Mouse (Mus musculus): ENCODE results near the gene BC030867. TPM values are rescaled to one million over a fixed set of nuclear protein-coding genes. Genes with fewer than 3 reads are reported as not detected.

The BC030867 gene
- polyA plus RNA-seq, 1 experiment = 5.2 TPM

- Histone ChIP-seq H3K27ac (ENCODE audit: insufficient read depth, low read depth, low read length) (no peak overlapping the region), H3K36me3 (ENCODE audit: control insufficient read depth, insufficient read depth, low read length) (no peaks in the 10 kb centered on the region), H3K4me3 (ENCODE audit: low read depth, low read length) (peak overlapping the region; percentile 7; the same call in 1 of the 2 replicates), H3K4me1 (ENCODE audit: control insufficient read depth, insufficient read depth, insufficient read length, low read length) (peaks cover 10% of the 10 kb centered on the region; the same call in 1 of the 2 replicates), H3K27me3 (ENCODE audit: control insufficient read depth, insufficient read depth, low read length) (no peaks in the 10 kb centered on the region)
- no peak for TF ChIP-seq CTCF (IDR thresholded peaks at IDR 0.05; ENCODE audit: extremely low read depth, insufficient read length, insufficient replicate concordance, low read depth, low read length)
- TF ChIP-seq POLR2A (IDR thresholded peaks at IDR 0.05; ENCODE audit: low read depth, low read length) = no peak
- 59% methylated on average over 9 of the region's 9 CpGs for WGBS
These were observed 20.5 kb upstream of the BC030867 start for GRCm38 (mm10) chr11:102228191-102228545.

GRCm38 (mm10) chr11:102228646-102229268 is 19.9 kb upstream of the BC030867 start:
- no peak for TF ChIP-seq POLR2A (IDR thresholded peaks at IDR 0.05; ENCODE audit: low read depth, low read length)
- H3K27ac ChIP-seq (ENCODE audit: insufficient read depth, low read depth, low read length) = no peak overlapping the region
- WGBS = 11% methylated on average over 7 of the region's 7 CpGs

GRCm38 (mm10) chr11:102229331-102229953 is 19.2 kb upstream of the BC030867 start:
- peaks cover 10% of the 10 kb centered on the region; the same call in 1 of the 2 replicates for H3K4me1 ChIP-seq (ENCODE audit: control insufficient read depth, insufficient read depth, insufficient read length, low read length)
- WGBS = 1% methylated on average over 47 of the region's 47 CpGs
- peak overlapping the region; percentile 82 for H3K4me3 ChIP-seq (ENCODE audit: low read depth, low read length)
- H3K27me3 ChIP-seq (ENCODE audit: control insufficient read depth, insufficient read depth, low read length) = no peaks in the 10 kb centered on the region
- H3K27ac ChIP-seq (ENCODE audit: insufficient read depth, low read depth, low read length) = 0 out of 2 replicates have a peak overlapping the region, but pooled peaks have one; percentile 9
- TF ChIP-seq CTCF (IDR thresholded peaks at IDR 0.05; ENCODE audit: extremely low read depth, insufficient read length, insufficient replicate concordance, low read depth, low read length) (no peak), POLR2A (IDR thresholded peaks at IDR 0.05; ENCODE audit: low read depth, low read length) (no peak)
- no peaks in the 10 kb centered on the region for H3K36me3 ChIP-seq (ENCODE audit: control insufficient read depth, insufficient read depth, low read length)

More at GRCm38 (mm10) chr11:102228646-102229268, 19.9 kb upstream of the BC030867 start:
- Histone ChIP-seq H3K36me3 (ENCODE audit: control insufficient read depth, insufficient read depth, low read length) (no peaks in the 10 kb centered on the region), H3K4me1 (ENCODE audit: control insufficient read depth, insufficient read depth, insufficient read length, low read length) (peaks cover 10% of the 10 kb centered on the region; the same call in 1 of the 2 replicates), H3K4me3 (ENCODE audit: low read depth, low read length) (peak overlapping the region; percentile 82), H3K27me3 (ENCODE audit: control insufficient read depth, insufficient read depth, low read length) (no peaks in the 10 kb centered on the region)

- H3K4me1 ChIP-seq (ENCODE audit: control insufficient read depth, insufficient read depth, insufficient read length, low read length) = peaks cover 10% of the 10 kb centered on the region; the same call in 1 of the 2 replicates
- peak within 1 kb of the TSS; percentile 14; the same call in 1 of the 2 replicates for H3K27ac ChIP-seq (ENCODE audit: insufficient read depth, low read depth, low read length)
- WGBS = 1% methylated on average over 49 of the region's 49 CpGs
- TF ChIP-seq CTCF (IDR thresholded peaks at IDR 0.05; ENCODE audit: extremely low read depth, insufficient read length, insufficient replicate concordance, low read depth, low read length) (no peak), POLR2A (IDR thresholded peaks at IDR 0.05; ENCODE audit: low read depth, low read length) (peak; percentile 36; the same call in 1 of the 2 replicates)
- no peaks in the 10 kb centered on the region for H3K27me3 ChIP-seq (ENCODE audit: control insufficient read depth, insufficient read depth, low read length)
- no peaks in the 10 kb centered on the region for H3K36me3 ChIP-seq (ENCODE audit: control insufficient read depth, insufficient read depth, low read length)
- H3K4me3 ChIP-seq (ENCODE audit: low read depth, low read length) = peak within 1 kb of the TSS; percentile 82
These were observed 18.5 kb upstream of the BC030867 start, which contains the start of gene Hdac5 for GRCm38 (mm10) chr11:102230006-102230741. Gene Hdac5, minus strand, starts transcription at chr11:102230166.

- Histone ChIP-seq H3K27me3 (ENCODE audit: control insufficient read depth, insufficient read depth, low read length) (no peaks in the 10 kb centered on the region), H3K4me3 (ENCODE audit: low read depth, low read length) (no peak overlapping the region), H3K4me1 (ENCODE audit: control insufficient read depth, insufficient read depth, insufficient read length, low read length) (peaks cover 2% of the 10 kb centered on the region; the same call in 1 of the 2 replicates), H3K36me3 (ENCODE audit: control insufficient read depth, insufficient read depth, low read length) (no peaks in the 10 kb centered on the region), H3K27ac (ENCODE audit: insufficient read depth, low read depth, low read length) (no peak overlapping the region)
- TF ChIP-seq CTCF (IDR thresholded peaks at IDR 0.05; ENCODE audit: extremely low read depth, insufficient read length, insufficient replicate concordance, low read depth, low read length) (no peak), POLR2A (IDR thresholded peaks at IDR 0.05; ENCODE audit: low read depth, low read length) (no peak)
- 57% methylated on average over 2 of the region's 2 CpGs for WGBS
These were observed 12.7 kb upstream of the BC030867 start for GRCm38 (mm10) chr11:102236022-102236421.

- Histone ChIP-seq H3K4me1 (ENCODE audit: control insufficient read depth, insufficient read depth, insufficient read length, low read length) (peaks cover 6% of the 10 kb centered on the region; the same call in 1 of the 2 replicates), H3K27ac (ENCODE audit: insufficient read depth, low read depth, low read length) (no peak overlapping the region), H3K27me3 (ENCODE audit: control insufficient read depth, insufficient read depth, low read length) (no peaks in the 10 kb centered on the region), H3K36me3 (ENCODE audit: control insufficient read depth, insufficient read depth, low read length) (no peaks in the 10 kb centered on the region), H3K4me3 (ENCODE audit: low read depth, low read length) (no peak overlapping the region)
- TF ChIP-seq POLR2A (IDR thresholded peaks at IDR 0.05; ENCODE audit: low read depth, low read length) (no peak), CTCF (IDR thresholded peaks at IDR 0.05; ENCODE audit: extremely low read depth, insufficient read length, insufficient replicate concordance, low read depth, low read length) (no peak)
- WGBS = 79% methylated on average over 6 of the region's 6 CpGs
These were observed 8.0 kb upstream of the BC030867 start for GRCm38 (mm10) chr11:102240636-102241035.

- Histone ChIP-seq H3K27ac (ENCODE audit: insufficient read depth, low read depth, low read length) (peak overlapping the region; percentile 74), H3K4me3 (ENCODE audit: low read depth, low read length) (no peak overlapping the region), H3K36me3 (ENCODE audit: control insufficient read depth, insufficient read depth, low read length) (no peaks in the 10 kb centered on the region), H3K27me3 (ENCODE audit: control insufficient read depth, insufficient read depth, low read length) (no peaks in the 10 kb centered on the region), H3K4me1 (ENCODE audit: control insufficient read depth, insufficient read depth, insufficient read length, low read length) (peaks cover 6% of the 10 kb centered on the region; the same call in 1 of the 2 replicates)
- 31% methylated on average over 5 of the region's 5 CpGs for WGBS
- TF ChIP-seq CTCF (IDR thresholded peaks at IDR 0.05; ENCODE audit: extremely low read depth, insufficient read length, insufficient replicate concordance, low read depth, low read length) = no peak
- no peak for TF ChIP-seq POLR2A (IDR thresholded peaks at IDR 0.05; ENCODE audit: low read depth, low read length)
These were observed 7.4 kb upstream of the BC030867 start for GRCm38 (mm10) chr11:102241246-102241645.
